18 mouse cellular contexts compared by ENCODE assay signal in genomic region chr8:91593202-91593781, GRCm38 (mm10).
DNase-seq lines count a peak whose midpoint lies in the region; ATAC-seq and TF ChIP-seq lines count a peak whose summit lies in the region.
"Had no signal": no experiment of that assay in that cellular context is flagged by ENCODE, and none has a peak within 500 bp of the region (broad histone marks: within the 10 kb centered on the region; RNA-seq: fewer than 3 reads in every experiment).

No protein-coding gene starts in this region.

- H3K9ac ChIP-seq in liver, adult 2 months (ENCODE audit: low read depth, low read length) = no peak overlapping the region
- no peak overlapping the region for H3K9ac ChIP-seq in embryonic facial prominence, embryonic 13.5 days
- no peak overlapping the region for H3K9ac ChIP-seq in limb, embryonic 13.5 days
- no peak overlapping the region for H3K9ac ChIP-seq in neural tube, embryonic 15.5 days (replicated peaks)
- no peak overlapping the region for H3K9ac ChIP-seq in intestine, embryonic 16.5 days (ENCODE audit: low read depth, low read length)
- H3K9ac ChIP-seq: heart, embryonic 15.5 days; kidney, embryonic 15.5 days; limb, embryonic 12.5 days; liver, postnatal 0 days had no signal

- H3K27me3 ChIP-seq in liver, adult 2 months (ENCODE audit: control insufficient read depth, insufficient read depth, low read length) = no peaks in the 10 kb centered on the region
- no peaks in the 10 kb centered on the region for H3K27me3 ChIP-seq in embryonic facial prominence, embryonic 13.5 days
- peaks cover 73% of the 10 kb centered on the region for H3K27me3 ChIP-seq in limb, embryonic 13.5 days
- H3K27me3 ChIP-seq in neural tube, embryonic 15.5 days (replicated peaks) = 0 out of 2 replicates have a peak, but pooled peaks cover 4% of the 10 kb centered on the region
- H3K27me3 ChIP-seq in intestine, embryonic 16.5 days (replicated peaks; ENCODE audit: control insufficient read depth, insufficient read depth, low read length) = no peaks in the 10 kb centered on the region
- H3K27me3 ChIP-seq: heart, embryonic 15.5 days; kidney, embryonic 15.5 days; megakaryocyte, embryonic 14.5 days had no signal

- H3K79me2 ChIP-seq in liver, adult 2 months (ENCODE audit: control insufficient read depth, insufficient read depth, low read length) = no peaks in the 10 kb centered on the region

- no peaks in the 10 kb centered on the region for H3K4me1 ChIP-seq in liver, adult 2 months (ENCODE audit: control insufficient read depth, insufficient read depth, low read length)
- peaks cover 27% of the 10 kb centered on the region for H3K4me1 ChIP-seq in embryonic facial prominence, embryonic 13.5 days
- peaks cover 21% of the 10 kb centered on the region for H3K4me1 ChIP-seq in limb, embryonic 13.5 days
- H3K4me1 ChIP-seq in neural tube, embryonic 15.5 days = peaks cover 21% of the 10 kb centered on the region
- peaks cover 12% of the 10 kb centered on the region for H3K4me1 ChIP-seq in intestine, embryonic 16.5 days (ENCODE audit: control insufficient read depth, insufficient read depth, low read length)

- peak; percentile 6 for DNase-seq in liver, adult 2 months (ENCODE audit: extremely low read depth, low read depth, low spot score)
- DNase-seq in liver (no peak), MN1 (ENCODE audit: low spot score) (no peak)
- DNase-seq in layer of hippocampus, adult 2 months (ENCODE audit: low spot score in 2 of 2) = no peak
- DNase-seq: adrenal gland, postnatal 10 days; cerebellum, adult 2 months; liver, postnatal 0 days; thymus, postnatal 25 days had no signal

- no peaks in the 10 kb centered on the region for H3K36me3 ChIP-seq in liver, adult 2 months (ENCODE audit: control insufficient read depth, insufficient read depth, low read length)
- H3K36me3 ChIP-seq in embryonic facial prominence, embryonic 13.5 days = no peaks in the 10 kb centered on the region
- H3K36me3 ChIP-seq in limb, embryonic 13.5 days = no peaks in the 10 kb centered on the region
- no peaks in the 10 kb centered on the region for H3K36me3 ChIP-seq in neural tube, embryonic 15.5 days
- no peaks in the 10 kb centered on the region for H3K36me3 ChIP-seq in intestine, embryonic 16.5 days (ENCODE audit: control insufficient read depth, insufficient read depth, low read length)
- H3K36me3 ChIP-seq: heart, embryonic 15.5 days; kidney, embryonic 15.5 days; limb, embryonic 12.5 days had no signal

- ATAC-seq in embryonic facial prominence, embryonic 13.5 days (ENCODE audit: insufficient number of reproducible peaks, insufficient read depth, low FRiP score, low TSS enrichment, low read depth) = no peak
- no peak for ATAC-seq in limb, embryonic 13.5 days (ENCODE audit: low FRiP score, low read depth)
- no peak for ATAC-seq in neural tube, embryonic 15.5 days (ENCODE audit: low FRiP score)
- ATAC-seq in intestine, embryonic 16.5 days = no peak
- ATAC-seq: CD4-positive, CD25-positive, alpha-beta regulatory T cell, adult 4 months; liver, postnatal 0 days had no signal

- no peaks in the 10 kb centered on the region for H3K9me3 ChIP-seq in embryonic facial prominence, embryonic 13.5 days
- H3K9me3 ChIP-seq in limb, embryonic 13.5 days = no peaks in the 10 kb centered on the region
- H3K9me3 ChIP-seq in neural tube, embryonic 15.5 days (replicated peaks) = no peaks in the 10 kb centered on the region
- no peaks in the 10 kb centered on the region for H3K9me3 ChIP-seq in intestine, embryonic 16.5 days (ENCODE audit: control insufficient read depth, low read length)
- H3K9me3 ChIP-seq: heart, embryonic 15.5 days; kidney, embryonic 15.5 days; limb, embryonic 12.5 days had no signal

- 57% methylated on average over 12 of the region's 12 CpGs for WGBS in liver, adult 2 months
- WGBS in embryonic facial prominence, embryonic 13.5 days = 11% methylated on average over 12 of the region's 12 CpGs
- 15% methylated on average over 12 of the region's 12 CpGs for WGBS in limb, embryonic 13.5 days
- 26% methylated on average over 12 of the region's 12 CpGs for WGBS in neural tube, embryonic 15.5 days
- WGBS in intestine, embryonic 16.5 days = 33% methylated on average over 12 of the region's 12 CpGs

- TF ChIP-seq POLR2A in liver, adult 2 months (IDR thresholded peaks at IDR 0.05; ENCODE audit: extremely low read depth, insufficient read depth, low read length) = no peak

- H3K4me2 ChIP-seq in embryonic facial prominence, embryonic 13.5 days = peak overlapping the region; percentile 50
- peak overlapping the region; percentile 53 for H3K4me2 ChIP-seq in limb, embryonic 13.5 days (replicated peaks)
- H3K4me2 ChIP-seq in neural tube, embryonic 15.5 days = 0 out of 2 replicates have a peak overlapping the region, but pooled peaks have one; percentile 13
- no peak overlapping the region for H3K4me2 ChIP-seq in intestine, embryonic 16.5 days (ENCODE audit: low read depth, low read length)
- H3K4me2 ChIP-seq: heart, embryonic 15.5 days had no signal

- H3K4me3 ChIP-seq in liver, adult 2 months (ENCODE audit: insufficient read depth, low read depth, low read length) = no peak overlapping the region
- 0 out of 2 replicates have a peak overlapping the region, but pooled peaks have one; percentile 9 for H3K4me3 ChIP-seq in embryonic facial prominence, embryonic 13.5 days
- H3K4me3 ChIP-seq in limb, embryonic 13.5 days = no peak overlapping the region
- H3K4me3 ChIP-seq in neural tube, embryonic 15.5 days (replicated peaks) = no peak overlapping the region
- H3K4me3 ChIP-seq in intestine, embryonic 16.5 days (ENCODE audit: low read length) = no peak overlapping the region
- no peak overlapping the region for H3K4me3 ChIP-seq in layer of hippocampus, adult 2 months
- H3K4me3 ChIP-seq: heart, embryonic 15.5 days; kidney, embryonic 15.5 days; left cerebral cortex, adult 2 months; limb, embryonic 12.5 days; megakaryocyte, embryonic 14.5 days had no signal

- TF ChIP-seq CTCF in liver, adult 2 months (IDR thresholded peaks at IDR 0.05; ENCODE audit: low read depth, low read length) = no peak
- no peak for TF ChIP-seq CTCF in layer of hippocampus, adult 2 months (conservative IDR thresholded peaks at IDR 0.05)

- H3K27ac ChIP-seq in liver, adult 2 months (replicated peaks; ENCODE audit: insufficient read depth, low read depth, low read length) = no peak overlapping the region
- H3K27ac ChIP-seq in embryonic facial prominence, embryonic 13.5 days = no peak overlapping the region
- H3K27ac ChIP-seq in limb, embryonic 13.5 days = no peak overlapping the region
- H3K27ac ChIP-seq in neural tube, embryonic 15.5 days (replicated peaks) = no peak overlapping the region
- H3K27ac ChIP-seq in intestine, embryonic 16.5 days (ENCODE audit: low read length) = no peak overlapping the region
- no peak overlapping the region for H3K27ac ChIP-seq in layer of hippocampus, adult 2 months
- H3K27ac ChIP-seq: heart, embryonic 15.5 days; kidney, embryonic 15.5 days; left cerebral cortex, adult 2 months; limb, embryonic 12.5 days had no signal
